Mouse (Mus musculus): ENCODE data around the gene Lypd5.

DNA sequence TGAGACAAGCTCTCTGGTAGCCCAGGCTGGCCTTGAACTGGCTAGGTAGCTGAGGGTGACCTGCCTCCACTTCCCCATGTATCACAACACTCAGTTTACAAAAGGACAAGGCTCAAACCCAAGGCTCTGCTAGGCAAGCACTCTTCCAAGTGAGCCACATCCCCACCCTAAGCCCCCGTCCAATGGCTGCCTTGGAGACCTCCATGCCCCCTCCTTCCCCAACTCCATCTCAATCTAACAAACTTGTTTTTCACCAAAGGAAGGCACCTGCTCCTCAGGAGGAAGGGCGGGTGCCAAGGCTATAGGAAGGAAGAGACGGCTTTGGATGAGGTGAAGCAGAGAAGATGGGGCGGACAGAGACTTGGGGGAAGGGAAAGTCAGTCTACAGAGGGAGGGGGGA, 23.8 kb downstream of the Lypd5 start:
- no peak for TF ChIP-seq CTCF (IDR thresholded peaks at IDR 0.05)
- no peak for TF ChIP-seq POLR2A (IDR thresholded peaks at IDR 0.05; ENCODE audit: insufficient read depth, low read depth, low read length)
- no peak for TF ChIP-seq EP300 (IDR thresholded peaks at IDR 0.05; ENCODE audit: insufficient read depth, low read depth, low read length)

Data from heart, adult 2 months (tissue).